Mouse (Mus musculus): ENCODE data around the gene Vamp3. TPM values are rescaled to one million over a fixed set of nuclear protein-coding genes. Genes with fewer than 3 reads are reported as not detected.

Vamp3 gene
- polyA plus RNA-seq (2015; fragmentation: Nextera tagmentation; extraction: Ambion mirVana), result 115 and 120 TPM in 2 replicates

GRCm38 (mm10) chr4:151057347-151058321 is at the start of gene Vamp3:
Gene Vamp3 (minus strand): TSS chr4:151057963.
- peaks cover 6% of the 10 kb centered on the region; the same call in 1 of the 2 replicates for H3K9me3 ChIP-seq
- WGBS, result under 1% methylated on average over 111 of the region's 114 CpGs

GRCm38 (mm10) chr4:151106468-151106867 is 48.7 kb upstream of the Vamp3 start:
- Histone ChIP-seq H3K27ac (no peak overlapping the region), H3K4me3 (no peak overlapping the region), H3K4me1 (peaks cover 21% of the 10 kb centered on the region), H3K9ac (no peak overlapping the region), H3K9me3 (no peaks in the 10 kb centered on the region), H3K4me2 (no peak overlapping the region), H3K27me3 (peaks cover 43% of the 10 kb centered on the region), H3K36me3 (no peaks in the 10 kb centered on the region)
- no peak for ATAC-seq (ENCODE audit: insufficient number of reproducible peaks, insufficient read depth, low FRiP score, low TSS enrichment, low read depth)
- WGBS, result 35% methylated on average over 10 of the region's 10 CpGs

More at GRCm38 (mm10) chr4:151057347-151058321, at the start of gene Vamp3:
- ATAC-seq (ENCODE audit: insufficient number of reproducible peaks, insufficient read depth, low FRiP score, low TSS enrichment, low read depth), result peak; percentile 100
- Histone ChIP-seq H3K4me1 (peaks cover 18% of the 10 kb centered on the region), H3K36me3 (peaks cover 21% of the 10 kb centered on the region), H3K27ac (peak within 1 kb of the TSS; percentile 92), H3K27me3 (no peaks in the 10 kb centered on the region), H3K9ac (peak within 1 kb of the TSS; percentile 91), H3K4me2 (peak within 1 kb of the TSS; percentile 69), H3K4me3 (peak within 1 kb of the TSS; percentile 91)

- Histone ChIP-seq H3K9ac (no peak overlapping the region), H3K4me3 (no peak overlapping the region), H3K4me1 (peaks cover 21% of the 10 kb centered on the region), H3K27me3 (peaks cover 41% of the 10 kb centered on the region), H3K36me3 (no peaks in the 10 kb centered on the region), H3K4me2 (no peak overlapping the region), H3K27ac (no peak overlapping the region), H3K9me3 (no peaks in the 10 kb centered on the region)
- no peak for ATAC-seq (ENCODE audit: insufficient number of reproducible peaks, insufficient read depth, low FRiP score, low TSS enrichment, low read depth)
- 69% methylated on average over 6 of the region's 6 CpGs for WGBS
These were observed 48.1 kb upstream of the Vamp3 start for GRCm38 (mm10) chr4:151105886-151106285.

- Histone ChIP-seq H3K27me3 (peaks cover 25% of the 10 kb centered on the region), H3K4me2 (no peak overlapping the region), H3K9ac (no peak overlapping the region), H3K4me3 (no peak overlapping the region), H3K36me3 (no peaks in the 10 kb centered on the region), H3K9me3 (no peaks in the 10 kb centered on the region), H3K27ac (no peak overlapping the region), H3K4me1 (peaks cover 20% of the 10 kb centered on the region)
- ATAC-seq (ENCODE audit: insufficient number of reproducible peaks, insufficient read depth, low FRiP score, low TSS enrichment, low read depth), result no peak
- WGBS, result 77% methylated on average over 10 of the region's 10 CpGs
These were observed 46.4 kb upstream of the Vamp3 start for GRCm38 (mm10) chr4:151104147-151104546.

GRCm38 (mm10) chr4:151103646-151104045 is 45.9 kb upstream of the Vamp3 start:
- 77% methylated on average over 11 of the region's 11 CpGs for WGBS
- Histone ChIP-seq H3K9ac (no peak overlapping the region), H3K4me2 (no peak overlapping the region), H3K4me3 (no peak overlapping the region), H3K27me3 (peaks cover 25% of the 10 kb centered on the region), H3K36me3 (no peaks in the 10 kb centered on the region), H3K4me1 (peaks cover 16% of the 10 kb centered on the region), H3K27ac (no peak overlapping the region), H3K9me3 (no peaks in the 10 kb centered on the region)
- no peak for ATAC-seq (ENCODE audit: insufficient number of reproducible peaks, insufficient read depth, low FRiP score, low TSS enrichment, low read depth)

- 88% methylated on average over 11 of the region's 11 CpGs for WGBS
- no peak overlapping the region for H3K27ac ChIP-seq
- no peak for ATAC-seq (ENCODE audit: insufficient number of reproducible peaks, insufficient read depth, low FRiP score, low TSS enrichment, low read depth)
These were observed 39.3 kb upstream of the Vamp3 start for GRCm38 (mm10) chr4:151097104-151097438.

GRCm38 (mm10) chr4:151096334-151097103 is 38.8 kb upstream of the Vamp3 start:
- Histone ChIP-seq H3K4me2 (no peak overlapping the region), H3K27me3 (no peaks in the 10 kb centered on the region), H3K4me1 (0 out of 2 replicates have a peak, but pooled peaks cover 3% of the 10 kb centered on the region), H3K4me3 (no peak overlapping the region), H3K27ac (no peak overlapping the region), H3K9ac (no peak overlapping the region), H3K9me3 (no peaks in the 10 kb centered on the region), H3K36me3 (0 out of 2 replicates have a peak, but pooled peaks cover 5% of the 10 kb centered on the region)
- 82% methylated on average over 18 of the region's 18 CpGs for WGBS
- no peak for ATAC-seq (ENCODE audit: insufficient number of reproducible peaks, insufficient read depth, low FRiP score, low TSS enrichment, low read depth)

More at GRCm38 (mm10) chr4:151097104-151097438, 39.3 kb upstream of the Vamp3 start:
- Histone ChIP-seq H3K4me3 (no peak overlapping the region), H3K4me2 (no peak overlapping the region), H3K9me3 (no peaks in the 10 kb centered on the region), H3K4me1 (0 out of 2 replicates have a peak, but pooled peaks cover 3% of the 10 kb centered on the region), H3K27me3 (no peaks in the 10 kb centered on the region), H3K9ac (no peak overlapping the region), H3K36me3 (0 out of 2 replicates have a peak, but pooled peaks cover 5% of the 10 kb centered on the region)

GRCm38 (mm10) chr4:151095207-151095606 is 37.4 kb upstream of the Vamp3 start:
- Histone ChIP-seq H3K9ac (no peak overlapping the region), H3K4me1 (0 out of 2 replicates have a peak, but pooled peaks cover 3% of the 10 kb centered on the region), H3K4me3 (no peak overlapping the region), H3K27me3 (no peaks in the 10 kb centered on the region), H3K4me2 (no peak overlapping the region), H3K36me3 (0 out of 2 replicates have a peak, but pooled peaks cover 5% of the 10 kb centered on the region), H3K9me3 (no peaks in the 10 kb centered on the region), H3K27ac (no peak overlapping the region)
- WGBS, result 28% methylated on average over 2 of the region's 2 CpGs
- no peak for ATAC-seq (ENCODE audit: insufficient number of reproducible peaks, insufficient read depth, low FRiP score, low TSS enrichment, low read depth)

GRCm38 (mm10) chr4:151089270-151089669 is 31.5 kb upstream of the Vamp3 start, which contains the start of gene Gm13090:
Gene Gm13090 (plus strand): TSS chr4:151089570.
- no peak within 1 kb of the TSS for H3K4me2 ChIP-seq
- no peak for ATAC-seq (ENCODE audit: insufficient number of reproducible peaks, insufficient read depth, low FRiP score, low TSS enrichment, low read depth)
- H3K27ac ChIP-seq, result no peak within 1 kb of the TSS
- WGBS, result 83% methylated on average over 7 of the region's 7 CpGs
- peaks cover 38% of the 10 kb centered on the region for H3K36me3 ChIP-seq
- H3K4me1 ChIP-seq, result no peaks in the 10 kb centered on the region
- H3K4me3 ChIP-seq, result no peak within 1 kb of the TSS
- H3K27me3 ChIP-seq, result no peaks in the 10 kb centered on the region
- H3K9me3 ChIP-seq, result no peaks in the 10 kb centered on the region
- no peak within 1 kb of the TSS; the same call in 1 of the 2 replicates for H3K9ac ChIP-seq

GRCm38 (mm10) chr4:151088819-151089218 is 31.1 kb upstream of the Vamp3 start:
- H3K36me3 ChIP-seq, result peaks cover 36% of the 10 kb centered on the region
- 88% methylated on average over 14 of the region's 14 CpGs for WGBS
- H3K9ac ChIP-seq, result no peak overlapping the region; the same call in 1 of the 2 replicates
- H3K4me1 ChIP-seq, result no peaks in the 10 kb centered on the region
- H3K27me3 ChIP-seq, result no peaks in the 10 kb centered on the region
- no peak overlapping the region for H3K4me3 ChIP-seq
- H3K9me3 ChIP-seq, result no peaks in the 10 kb centered on the region
- no peak overlapping the region for H3K27ac ChIP-seq
- no peak overlapping the region for H3K4me2 ChIP-seq
- no peak for ATAC-seq (ENCODE audit: insufficient number of reproducible peaks, insufficient read depth, low FRiP score, low TSS enrichment, low read depth)

GRCm38 (mm10) chr4:151087358-151087757 is 29.6 kb upstream of the Vamp3 start:
- H3K9ac ChIP-seq, result no peak overlapping the region
- H3K27me3 ChIP-seq, result no peaks in the 10 kb centered on the region
- H3K27ac ChIP-seq, result no peak overlapping the region
- ATAC-seq (ENCODE audit: insufficient number of reproducible peaks, insufficient read depth, low FRiP score, low TSS enrichment, low read depth), result no peak
- no peaks in the 10 kb centered on the region for H3K4me1 ChIP-seq
- no peaks in the 10 kb centered on the region for H3K9me3 ChIP-seq
- peaks cover 48% of the 10 kb centered on the region for H3K36me3 ChIP-seq
- WGBS, result 95% methylated on average over 1 of the region's 1 CpGs
- no peak overlapping the region for H3K4me2 ChIP-seq
- no peak overlapping the region for H3K4me3 ChIP-seq

Data from embryonic facial prominence, embryonic 13.5 days (tissue).